Mouse (Mus musculus) kidney, embryonic 16.5 days (tissue): ENCODE measurements at regions not wholly inside any gene's neighbourhood (a gene's known extent, or its start where the extent isn't known, plus 50 kb on each side); places are given as distances from the start of the nearest gene placed in this dataset.

Experiments
- ATAC-seq: fragments of 200-750 bp; cut with Nextera tagmentation; 2 replicates; pipeline ENCODE4 v1.8.0; 2017; ENCODE audit warnings: moderate TSS enrichment; ENCODE audit not compliant: low FRiP score, low TSS enrichment
- H3K27ac ChIP-seq: fragments of 300-500 bp; sonication (generic); 2 replicates; pipeline ENCODE4 v1.5.1; 2014; ENCODE audit warnings: low read length
- H3K27me3 ChIP-seq: fragments of 300-500 bp; sonication (generic); 2 replicates; pipeline ENCODE4 v1.6.1; 2014; ENCODE audit warnings: low read length, control low read depth, mixed read lengths; ENCODE audit not compliant: insufficient read depth
- H3K36me3 ChIP-seq: fragments of 300-500 bp; sonication (generic); 2 replicates; pipeline ENCODE4 v1.6.1; 2014; ENCODE audit warnings: low read length, control low read depth, mixed read lengths; ENCODE audit not compliant: insufficient read depth
- H3K4me1 ChIP-seq: fragments of 300-500 bp; sonication (generic); 2 replicates; pipeline ENCODE4 v1.6.1; 2014; ENCODE audit warnings: low read length, control low read depth, mixed read lengths; ENCODE audit not compliant: insufficient read depth
- H3K4me2 ChIP-seq: fragments of 300-500 bp; sonication (generic); replicated peaks from 2 replicates; pipeline ENCODE4 v1.6.1; 2014; ENCODE audit warnings: low read depth, low read length
- H3K4me3 ChIP-seq: fragments of 300-500 bp; sonication (generic); 2 replicates; pipeline ENCODE4 v1.5.1; 2014; ENCODE audit warnings: mild to moderate bottlenecking, low read length
- H3K9ac ChIP-seq: fragments of 300-500 bp; sonication (generic); replicated peaks from 2 replicates; pipeline ENCODE4 v1.6.1; 2014; ENCODE audit warnings: low read length
- H3K9me3 ChIP-seq: fragments of 300-500 bp; sonication (generic); 2 replicates; pipeline ENCODE4 v1.6.1; 2016; ENCODE audit warnings: low read length, control low read depth
- WGBS: fragments of 180-500 bp; shearing (Covaris S2); extraction: QIAGEN DNeasy Blood & Tissue Kit; methylation state at CpG from one replicate; pipeline ENCODE4 v1.1.7; 2014; 5-methylcytosine and 5-hydroxymethylcytosine counted together

- WGBS, result 73% methylated on average over 12 of the region's 12 CpGs
- H3K4me1 ChIP-seq, result no peaks in the 10 kb centered on the region
- H3K36me3 ChIP-seq, result no peaks in the 10 kb centered on the region
- no peak overlapping the region for H3K27ac ChIP-seq
- no peaks in the 10 kb centered on the region for H3K27me3 ChIP-seq
- H3K4me3 ChIP-seq, result no peak overlapping the region
- no peak overlapping the region for H3K4me2 ChIP-seq
- no peak overlapping the region for H3K9ac ChIP-seq
- no peaks in the 10 kb centered on the region for H3K9me3 ChIP-seq
- no peak for ATAC-seq
Measured at GRCm38 (mm10) chr15:13228125-13228524, 54.6 kb upstream of the Cdh6 start.
